Mouse (Mus musculus) forebrain, embryonic 16.5 days (tissue): ENCODE measurements at regions not wholly inside any gene's neighbourhood (a gene's known extent, or its start where the extent isn't known, plus 50 kb on each side); places are given as distances from the start of the nearest gene placed in this dataset.

ENCODE experiments used
- ATAC-seq: fragments of 200-750 bp; cut with Nextera tagmentation; 2 replicates; pipeline ENCODE4 v1.8.0; 2017; ENCODE audit warnings: mild to moderate bottlenecking, moderate library complexity
- H3K27ac ChIP-seq: fragments of 300-500 bp; sonication (generic); 2 replicates; pipeline ENCODE4 v1.5.1; 2014; ENCODE audit warnings: low read length, control low read depth
- H3K27me3 ChIP-seq: fragments of 300-500 bp; sonication (generic); replicated peaks from 2 replicates; pipeline ENCODE4 v1.6.1; 2014; ENCODE audit warnings: low read length; ENCODE audit not compliant: control insufficient read depth, insufficient read depth
- H3K36me3 ChIP-seq: fragments of 300-500 bp; sonication (generic); 2 replicates; pipeline ENCODE4 v1.6.1; 2014; ENCODE audit not compliant: control insufficient read depth, insufficient read depth
- H3K4me1 ChIP-seq: fragments of 300-500 bp; sonication (generic); replicated peaks from 2 replicates; pipeline ENCODE4 v1.6.1; 2014; ENCODE audit warnings: low read length; ENCODE audit not compliant: control insufficient read depth, insufficient read depth
- H3K4me2 ChIP-seq: fragments of 300-500 bp; sonication (generic); 2 replicates; pipeline ENCODE4 v1.6.1; 2014; ENCODE audit warnings: mild to moderate bottlenecking, low read length, control low read depth
- H3K4me3 ChIP-seq: fragments of 300-500 bp; sonication (generic); replicated peaks from 2 replicates; pipeline ENCODE4 v1.5.1; 2014; ENCODE audit warnings: mild to moderate bottlenecking, low read length, control low read depth
- H3K9ac ChIP-seq: fragments of 300-500 bp; sonication (generic); replicated peaks from 2 replicates; pipeline ENCODE4 v1.6.1; 2014; ENCODE audit warnings: low read depth, low read length, control low read depth
- H3K9me3 ChIP-seq: fragments of 300-500 bp; sonication (generic); 2 replicates; pipeline ENCODE4 v1.6.1; 2016; ENCODE audit warnings: low read length; ENCODE audit not compliant: control insufficient read depth
- WGBS: fragments of 180-500 bp; shearing (Covaris S2); extraction: QIAGEN DNeasy Blood & Tissue Kit; methylation state at CpG from one replicate; pipeline ENCODE4 v1.1.7; 2014; 5-methylcytosine and 5-hydroxymethylcytosine counted together

GRCm38 (mm10) chr8:31377698-31378334 lies 2050.7 kb upstream of the 5930422O12Rik start:
- Histone ChIP-seq H3K36me3 (no peaks in the 10 kb centered on the region), H3K4me3 (no peak overlapping the region), H3K4me2 (no peak overlapping the region), H3K27me3 (no peaks in the 10 kb centered on the region), H3K4me1 (no peaks in the 10 kb centered on the region), H3K9ac (no peak overlapping the region), H3K27ac (no peak overlapping the region), H3K9me3 (no peaks in the 10 kb centered on the region)
- no peak for ATAC-seq
- 79% methylated on average over 2 of the region's 2 CpGs for whole genome bisulfite sequencing

DNA sequence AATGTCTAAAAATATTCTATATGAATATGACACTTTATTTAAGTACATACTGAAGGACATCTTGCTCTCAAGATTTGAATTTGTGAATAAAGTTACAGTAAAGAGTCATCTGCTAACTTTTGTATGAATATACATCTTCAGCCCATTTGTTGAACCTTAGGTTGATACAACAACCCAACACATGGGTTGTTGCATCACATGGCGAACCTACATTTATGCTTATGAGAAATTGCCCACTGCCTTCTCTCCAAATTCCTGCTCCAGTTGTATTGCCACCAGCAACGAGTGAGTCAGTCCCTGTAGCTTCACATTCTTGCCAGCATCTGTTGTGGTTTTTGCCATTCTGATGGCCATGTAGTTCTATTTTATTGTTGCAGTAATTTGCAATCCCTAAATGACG lies 2023.7 kb upstream of the 5930422O12Rik start:
- no peak for ATAC-seq

GRCm38 (mm10) chr8:31422241-31422640 lies 2006.3 kb upstream of the 5930422O12Rik start:
- no peak overlapping the region for H3K27ac ChIP-seq
- H3K27me3 ChIP-seq = no peaks in the 10 kb centered on the region
- no peak overlapping the region for H3K4me2 ChIP-seq
- no peak overlapping the region for H3K4me3 ChIP-seq
- H3K9me3 ChIP-seq = no peaks in the 10 kb centered on the region
- H3K4me1 ChIP-seq = no peaks in the 10 kb centered on the region
- WGBS = 67% methylated on average over 3 of the region's 3 CpGs
- no peaks in the 10 kb centered on the region for H3K36me3 ChIP-seq
- no peak overlapping the region for H3K9ac ChIP-seq
- ATAC-seq = no peak

More for the DNA sequence above, 2023.7 kb upstream of the 5930422O12Rik start:
- no peak overlapping the region for H3K4me3 ChIP-seq
- no peak overlapping the region for H3K27ac ChIP-seq
- H3K4me2 ChIP-seq = no peak overlapping the region
- 77% methylated on average over 3 of the region's 3 CpGs for WGBS
- no peaks in the 10 kb centered on the region for H3K36me3 ChIP-seq
- no peaks in the 10 kb centered on the region for H3K9me3 ChIP-seq
- no peaks in the 10 kb centered on the region for H3K4me1 ChIP-seq
- H3K9ac ChIP-seq = no peak overlapping the region
- no peaks in the 10 kb centered on the region for H3K27me3 ChIP-seq

- Histone ChIP-seq H3K4me1 (no peaks in the 10 kb centered on the region), H3K9me3 (no peaks in the 10 kb centered on the region), H3K27ac (no peak overlapping the region), H3K36me3 (no peaks in the 10 kb centered on the region), H3K27me3 (no peaks in the 10 kb centered on the region), H3K4me3 (no peak overlapping the region), H3K9ac (no peak overlapping the region), H3K4me2 (no peak overlapping the region)
- 87% methylated on average over 4 of the region's 4 CpGs for WGBS
- no peak for ATAC-seq
Observed at GRCm38 (mm10) chr8:31427706-31428105, 2000.8 kb upstream of the 5930422O12Rik start.

DNA sequence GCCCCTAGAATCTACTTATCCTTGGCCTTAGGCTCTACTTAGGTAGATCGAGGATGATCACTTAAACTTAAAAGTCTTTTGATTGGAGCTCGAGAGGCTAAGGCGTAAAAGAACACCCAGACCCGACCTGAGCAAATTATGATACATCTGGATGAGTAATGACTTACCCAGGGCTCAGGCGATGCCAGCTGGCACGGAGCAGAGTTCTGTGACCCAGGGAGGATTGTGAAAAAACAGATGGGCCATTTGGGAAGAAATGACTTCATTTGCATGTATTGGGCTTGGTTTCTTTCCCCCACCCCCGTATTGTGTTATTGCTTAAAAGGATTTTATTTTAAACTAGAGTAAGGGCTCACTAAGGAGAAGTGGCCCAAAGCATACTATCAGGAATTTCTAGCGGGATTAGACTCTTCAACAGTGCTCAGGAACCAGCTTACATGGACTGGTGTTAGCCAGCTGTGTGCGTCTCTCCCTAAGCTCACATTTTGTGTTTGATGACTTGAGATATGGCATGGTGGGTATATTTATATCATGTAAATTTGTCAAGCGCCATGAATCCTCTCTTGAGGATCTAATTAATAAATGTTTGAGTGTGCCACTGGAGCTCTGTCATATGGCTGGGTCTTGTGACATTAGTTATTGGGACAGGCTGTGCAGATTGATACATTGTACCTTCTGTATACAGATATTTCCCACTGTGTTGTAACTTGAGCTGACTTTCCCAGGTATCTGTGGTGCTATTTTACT lies 1991.9 kb upstream of the 5930422O12Rik start:
- Histone ChIP-seq H3K27ac (no peak overlapping the region), H3K4me3 (no peak overlapping the region), H3K27me3 (no peaks in the 10 kb centered on the region), H3K36me3 (no peaks in the 10 kb centered on the region), H3K4me2 (no peak overlapping the region), H3K4me1 (no peaks in the 10 kb centered on the region), H3K9ac (no peak overlapping the region), H3K9me3 (no peaks in the 10 kb centered on the region)
- 76% methylated on average over 10 of the region's 10 CpGs for WGBS
- ATAC-seq = 0 out of 2 replicates have a peak, but pooled peaks have one; percentile 45

- WGBS = 3% methylated on average over 1 of the region's 1 CpGs
- Histone ChIP-seq H3K27me3 (no peaks in the 10 kb centered on the region), H3K4me3 (no peak overlapping the region), H3K36me3 (no peaks in the 10 kb centered on the region), H3K4me1 (peaks cover 2% of the 10 kb centered on the region), H3K9me3 (no peaks in the 10 kb centered on the region), H3K27ac (no peak overlapping the region), H3K4me2 (no peak overlapping the region), H3K9ac (no peak overlapping the region)
- no peak for ATAC-seq
Observed at GRCm38 (mm10) chr8:31444834-31445233, 1983.7 kb upstream of the 5930422O12Rik start.

DNA sequence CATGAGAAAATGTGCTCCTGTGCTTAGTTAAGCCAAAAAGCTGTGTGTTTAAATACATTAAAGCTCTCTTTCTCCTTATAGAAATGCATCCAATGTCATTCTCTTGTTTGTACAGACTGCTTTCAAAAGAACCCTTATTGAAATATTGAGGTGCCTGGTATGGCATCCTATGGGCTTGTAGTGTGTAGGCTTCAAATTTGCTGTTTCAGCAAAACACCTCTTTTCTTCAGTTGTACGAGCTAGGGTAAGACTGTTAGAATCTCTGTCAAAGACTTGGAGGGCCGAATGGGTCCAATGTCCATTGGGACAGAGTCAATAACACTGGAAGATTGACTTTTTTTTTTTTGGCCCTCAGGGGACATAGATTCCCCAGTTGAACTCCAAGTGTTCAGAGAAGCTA lies 1980.5 kb upstream of the 5930422O12Rik start:
- 66% methylated on average over 2 of the region's 2 CpGs for WGBS
- Histone ChIP-seq H3K4me3 (no peak overlapping the region), H3K9ac (no peak overlapping the region), H3K4me2 (no peak overlapping the region), H3K9me3 (no peaks in the 10 kb centered on the region), H3K36me3 (no peaks in the 10 kb centered on the region), H3K27me3 (no peaks in the 10 kb centered on the region), H3K27ac (no peak overlapping the region), H3K4me1 (peaks cover 2% of the 10 kb centered on the region)
- no peak for ATAC-seq

- H3K4me2 ChIP-seq = peak overlapping the region; percentile 2; the same call in 1 of the 2 replicates
- H3K27me3 ChIP-seq = no peaks in the 10 kb centered on the region
- no peak overlapping the region for H3K27ac ChIP-seq
- H3K9ac ChIP-seq = no peak overlapping the region
- no peak overlapping the region for H3K4me3 ChIP-seq
- no peaks in the 10 kb centered on the region; the same call in 1 of the 2 replicates for H3K4me1 ChIP-seq
- ATAC-seq = no peak
- no peaks in the 10 kb centered on the region for H3K9me3 ChIP-seq
- 29% methylated on average over 16 of the region's 16 CpGs for WGBS
- H3K36me3 ChIP-seq = no peaks in the 10 kb centered on the region
Observed at GRCm38 (mm10) chr8:31454736-31455391, 1973.6 kb upstream of the 5930422O12Rik start.

DNA sequence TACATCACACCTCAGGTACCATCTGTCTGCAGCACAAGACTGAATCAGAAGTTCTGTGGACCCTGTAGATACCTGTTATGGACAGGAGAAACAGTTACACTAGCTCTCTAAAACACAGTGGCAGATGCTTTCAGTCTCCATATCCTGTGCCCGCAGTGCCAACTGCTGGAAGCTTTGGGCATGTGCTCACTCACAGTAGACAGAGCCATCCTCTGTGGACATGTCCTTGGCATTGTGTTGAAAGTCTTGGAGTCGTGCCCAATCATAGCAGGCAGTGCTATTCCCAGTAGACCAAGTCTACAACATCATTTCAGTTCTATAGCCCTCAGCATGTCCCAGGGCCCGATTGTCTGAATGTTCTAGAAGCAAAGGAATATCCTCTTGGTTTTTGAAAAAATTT lies 1968.2 kb upstream of the 5930422O12Rik start:
- no peaks in the 10 kb centered on the region for H3K4me1 ChIP-seq
- H3K4me3 ChIP-seq = no peak overlapping the region
- H3K27ac ChIP-seq = no peak overlapping the region
- H3K27me3 ChIP-seq = no peaks in the 10 kb centered on the region
- H3K9ac ChIP-seq = no peak overlapping the region
- H3K4me2 ChIP-seq = no peak overlapping the region
- no peaks in the 10 kb centered on the region for H3K36me3 ChIP-seq
- ATAC-seq = no peak
- 83% methylated on average over 3 of the region's 3 CpGs for WGBS
- H3K9me3 ChIP-seq = no peaks in the 10 kb centered on the region
